Mouse (Mus musculus): ENCODE results near the gene Itgb6. TPM values are rescaled to one million over a fixed set of nuclear protein-coding genes. Genes with fewer than 3 reads are reported as not detected.

Itgb6 gene
- polyA plus RNA-seq (2016; fragmentation: Nextera tagmentation; extraction: Ambion mirVana) = 0.74 and 0.94 TPM in 2 replicates

- Histone ChIP-seq H3K9me3 (replicated peaks) (no peaks in the 10 kb centered on the region), H3K4me1 (no peaks in the 10 kb centered on the region), H3K36me3 (no peaks in the 10 kb centered on the region), H3K27me3 (no peaks in the 10 kb centered on the region), H3K27ac (0 out of 2 replicates have a peak within 1 kb of the TSS, but pooled peaks have one; percentile 18), H3K9ac (no peak within 1 kb of the TSS), H3K4me3 (no peak within 1 kb of the TSS), H3K4me2 (replicated peaks) (no peak within 1 kb of the TSS)
- no peak for ATAC-seq (ENCODE audit: low FRiP score)
- WGBS = 71% methylated on average over 14 of the region's 14 CpGs
These were observed at the start of gene Itgb6 for GRCm38 (mm10) chr2:60722514-60722913. Gene Itgb6, minus strand, starts transcription at chr2:60722643.

- 62% methylated on average over 8 of the region's 8 CpGs for WGBS
These were observed 44.0 kb upstream of the Itgb6 start for GRCm38 (mm10) chr2:60766420-60766819.

GRCm38 (mm10) chr2:60756218-60756617 is 33.8 kb upstream of the Itgb6 start:
- 80% methylated on average over 9 of the region's 9 CpGs for WGBS
- no peak overlapping the region for H3K4me3 ChIP-seq
- ATAC-seq (ENCODE audit: low FRiP score) = no peak

More at GRCm38 (mm10) chr2:60766420-60766819, 44.0 kb upstream of the Itgb6 start:
- Histone ChIP-seq H3K27me3 (no peaks in the 10 kb centered on the region), H3K36me3 (peaks cover 16% of the 10 kb centered on the region), H3K4me1 (no peaks in the 10 kb centered on the region), H3K4me3 (no peak overlapping the region), H3K9me3 (replicated peaks) (peaks cover 9% of the 10 kb centered on the region; the same call in 1 of the 2 replicates), H3K9ac (no peak overlapping the region), H3K27ac (no peak overlapping the region), H3K4me2 (replicated peaks) (no peak overlapping the region)
- no peak for ATAC-seq (ENCODE audit: low FRiP score)

GRCm38 (mm10) chr2:60755101-60755500 is 32.7 kb upstream of the Itgb6 start:
- no peaks in the 10 kb centered on the region for H3K9me3 ChIP-seq (replicated peaks)
- no peak overlapping the region for H3K9ac ChIP-seq
- no peaks in the 10 kb centered on the region for H3K4me1 ChIP-seq
- no peak overlapping the region for H3K4me2 ChIP-seq (replicated peaks)
- WGBS = 98% methylated on average over 7 of the region's 7 CpGs
- no peak overlapping the region for H3K27ac ChIP-seq
- no peak overlapping the region for H3K4me3 ChIP-seq
- H3K36me3 ChIP-seq = peaks cover 13% of the 10 kb centered on the region
- ATAC-seq (ENCODE audit: low FRiP score) = no peak
- no peaks in the 10 kb centered on the region for H3K27me3 ChIP-seq

More at GRCm38 (mm10) chr2:60756218-60756617, 33.8 kb upstream of the Itgb6 start:
- H3K9me3 ChIP-seq (replicated peaks) = no peaks in the 10 kb centered on the region
- H3K36me3 ChIP-seq = peaks cover 13% of the 10 kb centered on the region
- no peak overlapping the region for H3K9ac ChIP-seq
- H3K4me1 ChIP-seq = no peaks in the 10 kb centered on the region
- H3K4me2 ChIP-seq (replicated peaks) = no peak overlapping the region
- no peak overlapping the region for H3K27ac ChIP-seq
- no peaks in the 10 kb centered on the region for H3K27me3 ChIP-seq

GRCm38 (mm10) chr2:60751274-60751673 is 28.8 kb upstream of the Itgb6 start:
- Histone ChIP-seq H3K9ac (no peak overlapping the region), H3K27me3 (no peaks in the 10 kb centered on the region), H3K27ac (no peak overlapping the region), H3K4me3 (no peak overlapping the region), H3K4me2 (replicated peaks) (no peak overlapping the region), H3K9me3 (replicated peaks) (no peaks in the 10 kb centered on the region), H3K4me1 (no peaks in the 10 kb centered on the region), H3K36me3 (peaks cover 13% of the 10 kb centered on the region)
- ATAC-seq (ENCODE audit: low FRiP score) = no peak
- 93% methylated on average over 9 of the region's 9 CpGs for WGBS

- Histone ChIP-seq H3K27ac (no peak overlapping the region), H3K4me1 (no peaks in the 10 kb centered on the region), H3K36me3 (peaks cover 8% of the 10 kb centered on the region), H3K4me2 (replicated peaks) (no peak overlapping the region), H3K27me3 (no peaks in the 10 kb centered on the region), H3K9ac (no peak overlapping the region), H3K9me3 (replicated peaks) (no peaks in the 10 kb centered on the region), H3K4me3 (no peak overlapping the region)
- WGBS = 88% methylated on average over 3 of the region's 3 CpGs
- no peak for ATAC-seq (ENCODE audit: low FRiP score)
These were observed 28.1 kb upstream of the Itgb6 start for GRCm38 (mm10) chr2:60750591-60750990.

- 95% methylated on average over 1 of the region's 1 CpGs for WGBS
- H3K4me1 ChIP-seq = no peaks in the 10 kb centered on the region
- H3K27ac ChIP-seq = no peak overlapping the region
- no peak overlapping the region for H3K4me3 ChIP-seq
- no peaks in the 10 kb centered on the region for H3K36me3 ChIP-seq
- no peak overlapping the region for H3K9ac ChIP-seq
- no peaks in the 10 kb centered on the region for H3K9me3 ChIP-seq (replicated peaks)
- no peak overlapping the region for H3K4me2 ChIP-seq (replicated peaks)
- no peaks in the 10 kb centered on the region for H3K27me3 ChIP-seq
- no peak for ATAC-seq (ENCODE audit: low FRiP score)
These were observed 26.1 kb upstream of the Itgb6 start for GRCm38 (mm10) chr2:60748585-60748984.

- Histone ChIP-seq H3K36me3 (no peaks in the 10 kb centered on the region), H3K4me2 (replicated peaks) (no peak overlapping the region), H3K4me3 (no peak overlapping the region), H3K27me3 (no peaks in the 10 kb centered on the region), H3K9ac (no peak overlapping the region), H3K27ac (no peak overlapping the region), H3K9me3 (replicated peaks) (no peaks in the 10 kb centered on the region), H3K4me1 (no peaks in the 10 kb centered on the region)
- WGBS = 66% methylated on average over 3 of the region's 3 CpGs
- no peak for ATAC-seq (ENCODE audit: low FRiP score)
These were observed 25.1 kb upstream of the Itgb6 start for GRCm38 (mm10) chr2:60747590-60747989.

- Histone ChIP-seq H3K4me3 (no peak overlapping the region), H3K9me3 (replicated peaks) (no peaks in the 10 kb centered on the region), H3K27ac (no peak overlapping the region), H3K4me2 (replicated peaks) (no peak overlapping the region), H3K36me3 (no peaks in the 10 kb centered on the region), H3K4me1 (no peaks in the 10 kb centered on the region), H3K9ac (no peak overlapping the region), H3K27me3 (no peaks in the 10 kb centered on the region)
- ATAC-seq (ENCODE audit: low FRiP score) = no peak
- 67% methylated on average over 3 of the region's 3 CpGs for WGBS
These were observed 22.2 kb upstream of the Itgb6 start for GRCm38 (mm10) chr2:60744674-60745073.

- H3K4me3 ChIP-seq = no peak overlapping the region
- no peaks in the 10 kb centered on the region for H3K36me3 ChIP-seq
- H3K4me2 ChIP-seq (replicated peaks) = no peak overlapping the region
- H3K9me3 ChIP-seq (replicated peaks) = no peaks in the 10 kb centered on the region
- ATAC-seq (ENCODE audit: low FRiP score) = no peak
- no peak overlapping the region for H3K9ac ChIP-seq
- H3K4me1 ChIP-seq = no peaks in the 10 kb centered on the region
- H3K27ac ChIP-seq = no peak overlapping the region
- H3K27me3 ChIP-seq = no peaks in the 10 kb centered on the region
- 80% methylated on average over 10 of the region's 10 CpGs for WGBS
These were observed 17.1 kb upstream of the Itgb6 start for GRCm38 (mm10) chr2:60739389-60740137.

GRCm38 (mm10) chr2:60730929-60731328 is 8.5 kb upstream of the Itgb6 start:
- H3K27me3 ChIP-seq = no peaks in the 10 kb centered on the region
- H3K27ac ChIP-seq = no peak overlapping the region
- H3K4me2 ChIP-seq (replicated peaks) = no peak overlapping the region
- H3K4me1 ChIP-seq = no peaks in the 10 kb centered on the region
- ATAC-seq (ENCODE audit: low FRiP score) = no peak
- H3K9ac ChIP-seq = no peak overlapping the region
- no peaks in the 10 kb centered on the region for H3K36me3 ChIP-seq
- 60% methylated on average over 6 of the region's 6 CpGs for WGBS
- no peaks in the 10 kb centered on the region for H3K9me3 ChIP-seq (replicated peaks)
- no peak overlapping the region for H3K4me3 ChIP-seq

- Histone ChIP-seq H3K27me3 (no peaks in the 10 kb centered on the region), H3K9me3 (replicated peaks) (no peaks in the 10 kb centered on the region), H3K27ac (no peak overlapping the region), H3K4me1 (no peaks in the 10 kb centered on the region), H3K9ac (no peak overlapping the region), H3K4me3 (no peak overlapping the region), H3K36me3 (no peaks in the 10 kb centered on the region), H3K4me2 (replicated peaks) (no peak overlapping the region)
- WGBS = 7% methylated on average over 3 of the region's 3 CpGs
- ATAC-seq (ENCODE audit: low FRiP score) = no peak
These were observed 7.6 kb upstream of the Itgb6 start for GRCm38 (mm10) chr2:60730024-60730423.

Data from hindbrain, embryonic 12.5 days (tissue).